13 mouse cellular contexts compared by ENCODE assay signal in the genomic region with DNA sequence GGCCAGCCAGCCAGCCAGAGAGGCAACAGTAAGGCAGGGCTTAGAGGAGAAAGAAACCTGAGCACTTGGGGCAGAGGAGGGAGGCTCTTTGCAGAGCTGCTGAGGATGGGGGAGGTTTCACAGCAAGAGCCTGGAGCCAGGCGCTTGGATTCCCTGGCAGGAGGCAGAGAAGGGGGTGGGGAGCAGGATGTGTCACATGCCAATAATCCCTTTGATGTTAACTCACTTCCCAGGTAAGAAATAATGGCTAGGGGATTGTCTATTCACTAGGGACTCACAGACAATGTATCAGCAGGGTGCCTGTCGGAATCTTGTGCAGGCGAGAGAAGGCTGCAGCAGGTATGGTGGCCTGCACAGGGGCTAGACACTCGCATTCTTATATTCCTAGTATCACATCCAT.
DNase-seq lines count a peak whose midpoint lies in the region; ATAC-seq and TF ChIP-seq lines count a peak whose summit lies in the region.
"Had no signal": no experiment of that assay in that cellular context is flagged by ENCODE, and none has a peak within 500 bp of the region (broad histone marks: within the 10 kb centered on the region; RNA-seq: fewer than 3 reads in every experiment).

No protein-coding gene starts in this region.

- TF ChIP-seq EP300 in ES-Bruce4 (IDR thresholded peaks at IDR 0.05; ENCODE audit: insufficient read depth, low read depth, low read length): peak; percentile 68; the same call in 1 of the 2 replicates

- TF ChIP-seq POLR2A in ES-Bruce4 (IDR thresholded peaks at IDR 0.05; ENCODE audit: insufficient read depth, low read length): no peak

- peak; percentile 83 for ATAC-seq in midbrain, embryonic 11.5 days (ENCODE audit: low FRiP score)
- no peak for ATAC-seq in intestine, postnatal 0 days

- WGBS in midbrain, embryonic 11.5 days: 4% methylated on average over 4 of the region's 4 CpGs
- WGBS in intestine, postnatal 0 days: 35% methylated on average over 4 of the region's 4 CpGs

- no peak overlapping the region for H3K9ac ChIP-seq in ES-Bruce4 (ENCODE audit: low read depth, poor library complexity, severe bottlenecking)
- no peak overlapping the region for H3K9ac ChIP-seq in midbrain, embryonic 11.5 days (ENCODE audit: low read length)
- no peak overlapping the region for H3K9ac ChIP-seq in intestine, postnatal 0 days (ENCODE audit: low read depth, low read length)
- H3K9ac ChIP-seq: liver, embryonic 15.5 days had no signal

- no peaks in the 10 kb centered on the region for H3K36me3 ChIP-seq in ES-Bruce4 (ENCODE audit: control insufficient read depth, insufficient read depth, low read length, poor library complexity, severe bottlenecking)
- H3K36me3 ChIP-seq in midbrain, embryonic 11.5 days (ENCODE audit: control insufficient read depth, insufficient read depth, low read length): no peaks in the 10 kb centered on the region
- no peaks in the 10 kb centered on the region for H3K36me3 ChIP-seq in intestine, postnatal 0 days (ENCODE audit: control insufficient read depth, insufficient read depth)
- H3K36me3 ChIP-seq: liver, embryonic 15.5 days had no signal

- no peak for TF ChIP-seq CTCF in ES-Bruce4 (IDR thresholded peaks at IDR 0.05; ENCODE audit: low read depth, low read length)
- TF ChIP-seq CTCF in intestine, postnatal 0 days (IDR thresholded peaks at IDR 0.05; ENCODE audit: low read depth): no peak

- no peak overlapping the region for H3K4me3 ChIP-seq in ES-Bruce4 (ENCODE audit: low read depth, low read length)
- H3K4me3 ChIP-seq in midbrain, embryonic 11.5 days (ENCODE audit: low read depth, low read length): no peak overlapping the region
- H3K4me3 ChIP-seq in intestine, postnatal 0 days (ENCODE audit: low read depth, low read length): no peak overlapping the region
- H3K4me3 ChIP-seq: liver, embryonic 15.5 days; myocyte had no signal

- peak overlapping the region; percentile 3; the same call in 1 of the 2 replicates for H3K4me2 ChIP-seq in midbrain, embryonic 11.5 days
- no peak overlapping the region for H3K4me2 ChIP-seq in intestine, postnatal 0 days (replicated peaks; ENCODE audit: low read depth)
- H3K4me2 ChIP-seq: liver, embryonic 15.5 days had no signal

- H3K9me3 ChIP-seq in ES-Bruce4 (replicated peaks; ENCODE audit: control insufficient read depth, insufficient read depth, low read length, poor library complexity, severe bottlenecking): no peaks in the 10 kb centered on the region
- H3K9me3 ChIP-seq in midbrain, embryonic 11.5 days (ENCODE audit: control insufficient read depth, low read length): no peaks in the 10 kb centered on the region
- no peaks in the 10 kb centered on the region for H3K9me3 ChIP-seq in intestine, postnatal 0 days (ENCODE audit: control insufficient read depth)
- H3K9me3 ChIP-seq: liver, embryonic 15.5 days had no signal

- peak; percentile 65 for DNase-seq in embryo, embryonic 10.5 days (ENCODE audit: low spot score)
- DNase-seq in forelimb bud, embryonic 11.5 days (ENCODE audit: low read depth, low spot score): peak; percentile 67
- DNase-seq in midbrain, embryonic 11.5 days (ENCODE audit: low spot score, missing footprints): peak; percentile 89
- DNase-seq in adrenal gland, adult (ENCODE audit: inconsistent age in 2 of 2, low spot score in 1 of 2): no peak
- no peak for DNase-seq in right cerebral cortex, postnatal 14 days
- DNase-seq in heart, postnatal 10 days: no peak
- DNase-seq: adrenal gland, postnatal 10 days; gastrocnemius, postnatal 25 days had no signal

- H3K27me3 ChIP-seq in ES-Bruce4 (ENCODE audit: control insufficient read depth, insufficient read depth, low read length, poor library complexity, severe bottlenecking): no peaks in the 10 kb centered on the region
- no peaks in the 10 kb centered on the region for H3K27me3 ChIP-seq in midbrain, embryonic 11.5 days (ENCODE audit: control insufficient read depth, insufficient read depth, low read length)
- H3K27me3 ChIP-seq in intestine, postnatal 0 days (replicated peaks; ENCODE audit: control insufficient read depth, insufficient read depth, low read length): no peaks in the 10 kb centered on the region
- H3K27me3 ChIP-seq: CH12.LX; liver, embryonic 15.5 days had no signal

- no peak overlapping the region for H3K27ac ChIP-seq in ES-Bruce4 (ENCODE audit: insufficient read depth, low read length)
- no peak overlapping the region for H3K27ac ChIP-seq in midbrain, embryonic 11.5 days (ENCODE audit: low read depth, low read length)
- no peak overlapping the region for H3K27ac ChIP-seq in intestine, postnatal 0 days (ENCODE audit: low read depth, low read length)
- H3K27ac ChIP-seq: liver, embryonic 15.5 days had no signal

- intact Hi-C loops in heart, postnatal 10 days (cut with DNase I): no loop called here

- H3K4me1 ChIP-seq in ES-Bruce4 (ENCODE audit: control insufficient read depth, insufficient read depth, low read length): no peaks in the 10 kb centered on the region
- H3K4me1 ChIP-seq in midbrain, embryonic 11.5 days (ENCODE audit: control insufficient read depth, insufficient read depth, low read length): peaks cover 3% of the 10 kb centered on the region; the same call in 1 of the 2 replicates
- H3K4me1 ChIP-seq in intestine, postnatal 0 days (replicated peaks; ENCODE audit: control insufficient read depth, insufficient read depth, low read length): no peaks in the 10 kb centered on the region
- H3K4me1 ChIP-seq: liver, embryonic 15.5 days had no signal

Comparison
In these comparisons a context has a peak if more than half of its experiments do, and no peak if none do; other contexts are left out.
1. DNase-seq: peak in embryo, embryonic 10.5 days (single experiment), forelimb bud, embryonic 11.5 days (single experiment) and midbrain, embryonic 11.5 days (single experiment); none in adrenal gland, adult (0 of 2), right cerebral cortex, postnatal 14 days (single experiment) and heart, postnatal 10 days (0 of 2).